Mouse (Mus musculus): ENCODE data around the gene Atad1.
"Not testable (repeated sequence)": the region's sequence is repeated elsewhere in the genome, so short reads cannot be mapped to it uniquely, and the experiment has no call there.

Gene Atad1

GRCm38 (mm10) chr19:32739686-32740085, at the start of gene Atad1:
TSS of gene Atad1 (minus strand) at chr19:32739786.
- DNase-seq (ENCODE audit: low read depth), result no peak

- DNase-seq (ENCODE audit: low read depth), result not testable (repeated sequence)
Measured at GRCm38 (mm10) chr19:32788016-32788415, 48.4 kb upstream of the Atad1 start.

- not testable (repeated sequence) for DNase-seq (ENCODE audit: low read depth)
Measured at GRCm38 (mm10) chr19:32787388-32787787, 47.8 kb upstream of the Atad1 start.

- DNase-seq (ENCODE audit: low read depth), result no peak
Measured at GRCm38 (mm10) chr19:32781305-32782071, 41.9 kb upstream of the Atad1 start.

- DNase-seq (ENCODE audit: low read depth), result no peak
Measured at GRCm38 (mm10) chr19:32779131-32779530, 39.5 kb upstream of the Atad1 start.

GRCm38 (mm10) chr19:32778411-32778810, 38.8 kb upstream of the Atad1 start:
- no peak for DNase-seq (ENCODE audit: low read depth)

- DNase-seq (ENCODE audit: low read depth), result no peak
Measured at GRCm38 (mm10) chr19:32762493-32762892, 22.9 kb upstream of the Atad1 start.

- DNase-seq (ENCODE audit: low read depth), result no peak
Measured at GRCm38 (mm10) chr19:32761162-32761561, 21.6 kb upstream of the Atad1 start.

GRCm38 (mm10) chr19:32760499-32760898, 20.9 kb upstream of the Atad1 start:
- DNase-seq (ENCODE audit: low read depth), result peak; percentile 71

GRCm38 (mm10) chr19:32759357-32760024, 19.9 kb upstream of the Atad1 start:
- no peak for DNase-seq (ENCODE audit: low read depth)

- peak; percentile 43 for DNase-seq (ENCODE audit: low read depth)
Measured at GRCm38 (mm10) chr19:32758793-32759161, 19.2 kb upstream of the Atad1 start.

GRCm38 (mm10) chr19:32757831-32758792, 18.5 kb upstream of the Atad1 start:
- no peak for DNase-seq (ENCODE audit: low read depth)

- peak; percentile 91 for DNase-seq (ENCODE audit: low read depth)
Measured at GRCm38 (mm10) chr19:32756900-32757725, 17.5 kb upstream of the Atad1 start, which contains the start of gene Pten. TSS of gene Pten (plus strand) at chr19:32757497.

GRCm38 (mm10) chr19:32756636-32756899, 17.0 kb upstream of the Atad1 start:
- DNase-seq (ENCODE audit: low read depth), result no peak

GRCm38 (mm10) chr19:32755792-32756635, 16.4 kb upstream of the Atad1 start:
- peak; percentile 97 for DNase-seq (ENCODE audit: low read depth)

GRCm38 (mm10) chr19:32755104-32755791, 15.7 kb upstream of the Atad1 start:
- no peak for DNase-seq (ENCODE audit: low read depth)

GRCm38 (mm10) chr19:32754188-32755000, 14.8 kb upstream of the Atad1 start:
- DNase-seq (ENCODE audit: low read depth), result no peak

GRCm38 (mm10) chr19:32753386-32753785, 13.8 kb upstream of the Atad1 start:
- no peak for DNase-seq (ENCODE audit: low read depth)

- peak; percentile 67 for DNase-seq (ENCODE audit: low read depth)
Measured at GRCm38 (mm10) chr19:32752357-32752756, 12.8 kb upstream of the Atad1 start.

Data from 416B (cell line).